In genomic region chr13:90515773-90516503, GRCm38 (mm10) we compare ENCODE assay signal across 8 mouse cellular contexts.
DNase-seq lines count a peak whose midpoint lies in the region; ATAC-seq and TF ChIP-seq lines count a peak whose summit lies in the region.

No protein-coding gene starts in this region.

- no peaks in the 10 kb centered on the region for H3K9me3 ChIP-seq in heart, embryonic 14.5 days (ENCODE audit: control insufficient read depth, low read length)
- H3K9me3 ChIP-seq in liver, embryonic 14.5 days (ENCODE audit: control insufficient read depth, low read length): no peaks in the 10 kb centered on the region

- peak overlapping the region; percentile 36; the same call in 1 of the 2 replicates for H3K4me2 ChIP-seq in heart, embryonic 14.5 days (ENCODE audit: low read length)
- no peak overlapping the region for H3K4me2 ChIP-seq in liver, embryonic 14.5 days (ENCODE audit: low read depth)

- DNase-seq in 416B (ENCODE audit: low read depth): peak; percentile 99
- DNase-seq in adrenal gland, adult 8-10 months: peak; percentile 88
- peak; percentile 87 for DNase-seq in fibroblast of lung, adult 2 months (ENCODE audit: low read depth)
- DNase-seq in kidney, postnatal 25 days: peak; percentile 88 to 90
- DNase-seq in liver, embryonic 14.5 days (ENCODE audit: low read depth in 3 of 3, low spot score in 3 of 3): peak; percentile 44 to 50 (median 49)
- DNase-seq in ovary, adult 18-20 months (ENCODE audit: low spot score): peak; percentile 75

- H3K27me3 ChIP-seq in heart, embryonic 14.5 days (ENCODE audit: control insufficient read depth, insufficient read depth, low read length): no peaks in the 10 kb centered on the region
- H3K27me3 ChIP-seq in liver, embryonic 14.5 days (ENCODE audit: control insufficient read depth, insufficient read depth, low read length): no peaks in the 10 kb centered on the region

- H3K36me3 ChIP-seq in heart, embryonic 14.5 days (ENCODE audit: control insufficient read depth, insufficient read depth, low read length): no peaks in the 10 kb centered on the region
- H3K36me3 ChIP-seq in liver, embryonic 14.5 days (replicated peaks; ENCODE audit: control insufficient read depth, insufficient read depth, low read depth): no peaks in the 10 kb centered on the region

- no peak overlapping the region for H3K9ac ChIP-seq in heart, embryonic 14.5 days (ENCODE audit: low read length)
- H3K9ac ChIP-seq in liver, embryonic 14.5 days (replicated peaks): no peak overlapping the region

- WGBS in heart, embryonic 14.5 days: 24% methylated on average over 3 of the region's 3 CpGs
- 33% methylated on average over 3 of the region's 3 CpGs for WGBS in liver, embryonic 14.5 days (ENCODE audit: insufficient replicate concordance)

- TF ChIP-seq CTCF in liver, embryonic 14.5 days (IDR thresholded peaks at IDR 0.05; ENCODE audit: low read depth): peak; percentile 9; the same call in 1 of the 2 replicates

- peak overlapping the region; percentile 90 to 95 for H3K27ac ChIP-seq in heart, embryonic 14.5 days (replicated peaks in 1 of 2; ENCODE audit: control insufficient read depth in 1 of 2, insufficient read depth in 1 of 2, low read depth in 2 of 2, low read length in 2 of 2)
- H3K27ac ChIP-seq in liver, embryonic 14.5 days: no peak overlapping the region

- H3K4me1 ChIP-seq in heart, embryonic 14.5 days (ENCODE audit: control insufficient read depth in 2 of 2, insufficient read depth in 2 of 2, low read length in 2 of 2): peaks cover 2 to 16% of the 10 kb centered on the region in 2 experiments; a peak in 2 of 4 replicates
- no peaks in the 10 kb centered on the region; a peak in 1 of 4 replicates for H3K4me1 ChIP-seq in liver, embryonic 14.5 days (replicated peaks; ENCODE audit: control insufficient read depth in 2 of 2, insufficient read depth in 2 of 2, low read length in 1 of 2)

- peak; percentile 97 for ATAC-seq in heart, embryonic 14.5 days (ENCODE audit: insufficient number of reproducible peaks, insufficient read depth, low FRiP score, low read depth)
- peak; percentile 82; the same call in 1 of the 2 replicates for ATAC-seq in liver, embryonic 14.5 days (ENCODE audit: insufficient read depth)
- no peak for ATAC-seq in activated CD4-positive, CD25-positive, alpha-beta regulatory T cell, adult 4 months

- no peak; the same call in 1 of the 2 replicates for TF ChIP-seq EP300 in liver, embryonic 14.5 days (IDR thresholded peaks at IDR 0.05; ENCODE audit: low read depth)

- H3K4me3 ChIP-seq in heart, embryonic 14.5 days (ENCODE audit: control insufficient read depth in 1 of 2, insufficient read depth in 1 of 2, low read depth in 1 of 2, low read length in 2 of 2): no peak overlapping the region
- no peak overlapping the region for H3K4me3 ChIP-seq in liver, embryonic 14.5 days (ENCODE audit: insufficient read depth in 1 of 2, low read depth in 2 of 2, low read length in 2 of 2)

Comparison
In these comparisons a context has a peak if more than half of its experiments do, and no peak if none do; other contexts are left out.
1. DNase-seq: peak in every context shown above with its lines; median percentile 99 in 416B; 89 in kidney, postnatal 25 days; 88 in adrenal gland, adult 8-10 months; 87 in fibroblast of lung, adult 2 months; 75 in ovary, adult 18-20 months; 49 in liver, embryonic 14.5 days.